Mouse (Mus musculus) embryo, embryonic 11 days (tissue): ENCODE results near the gene Olfr984.

Source experiments
- DNase-seq: peaks from one replicate; pipeline ENCODE4 v3.0.0-alpha.2; 2015

Gene Olfr984

GRCm38 (mm10) chr9:40114106-40114505, at the start of gene Olfr984:
Olfr984 (minus strand) TSS chr9:40114206.
- DNase-seq = no peak

DNA sequence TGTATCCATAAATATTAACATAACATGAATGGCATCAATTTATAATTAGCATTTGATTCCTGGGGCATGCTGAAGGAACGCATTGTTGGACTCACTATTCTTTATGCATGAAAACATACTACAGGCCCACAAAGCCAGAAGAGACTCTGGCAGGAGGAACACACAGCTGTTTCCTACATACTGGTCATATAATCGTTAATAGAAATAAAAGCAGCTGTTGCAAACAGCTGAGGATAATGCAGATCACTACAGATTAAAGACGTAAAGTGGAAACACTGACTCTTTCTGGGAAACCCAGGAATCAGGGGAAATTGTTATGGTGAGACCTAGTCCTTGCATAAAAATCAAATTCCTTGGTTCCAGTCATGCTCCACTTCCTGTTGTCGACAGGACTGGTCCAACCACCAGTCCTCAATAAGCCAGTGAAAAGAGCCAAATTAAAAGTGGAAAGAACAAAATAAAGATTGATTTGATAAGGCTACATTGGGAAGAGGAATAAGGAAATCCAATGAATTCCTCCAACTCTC, 41.2 kb upstream of the Olfr984 start:
- DNase-seq = no peak

DNA sequence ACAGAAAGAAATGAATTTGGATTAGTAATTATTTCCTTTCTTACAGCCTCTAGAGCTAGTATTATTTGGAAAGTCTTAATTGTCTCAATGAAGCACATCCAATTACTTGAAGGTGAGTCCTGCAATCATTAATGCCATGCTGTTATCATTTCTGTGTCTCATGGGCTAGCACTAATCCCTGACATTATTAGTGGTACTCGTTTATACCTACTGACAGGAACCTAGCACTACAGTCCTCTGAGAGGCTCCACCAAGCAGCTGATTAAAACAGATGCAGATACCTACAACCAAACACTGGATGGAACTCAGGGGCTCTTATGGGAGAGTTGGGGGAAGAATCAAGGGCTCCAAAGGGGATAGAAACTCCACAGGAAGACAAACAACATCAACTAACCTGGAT, 27.5 kb upstream of the Olfr984 start:
- no peak for DNase-seq

- DNase-seq = no peak
These were observed 25.5 kb upstream of the Olfr984 start for GRCm38 (mm10) chr9:40139484-40139883.

GRCm38 (mm10) chr9:40136987-40137688, 23.1 kb upstream of the Olfr984 start:
- no peak for DNase-seq

DNA sequence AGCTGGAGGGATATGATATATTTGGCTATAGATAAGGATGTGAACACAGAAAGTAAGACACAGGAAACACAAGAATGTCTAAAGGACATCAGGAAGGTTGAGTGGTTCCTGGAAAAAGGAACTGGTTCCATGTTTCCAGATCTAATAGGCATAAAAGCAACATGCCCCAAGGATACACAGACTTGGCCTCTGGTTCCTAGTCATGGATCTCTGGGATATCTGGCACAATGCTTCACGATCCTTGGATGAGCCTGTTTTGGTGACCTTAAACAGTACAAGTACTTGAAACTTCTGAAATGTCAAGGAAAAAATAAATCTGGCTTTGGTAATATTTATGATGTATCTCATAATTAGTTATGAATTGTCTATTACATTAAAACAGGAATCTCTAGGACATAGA, 16.6 kb upstream of the Olfr984 start:
- DNase-seq = no peak

DNA sequence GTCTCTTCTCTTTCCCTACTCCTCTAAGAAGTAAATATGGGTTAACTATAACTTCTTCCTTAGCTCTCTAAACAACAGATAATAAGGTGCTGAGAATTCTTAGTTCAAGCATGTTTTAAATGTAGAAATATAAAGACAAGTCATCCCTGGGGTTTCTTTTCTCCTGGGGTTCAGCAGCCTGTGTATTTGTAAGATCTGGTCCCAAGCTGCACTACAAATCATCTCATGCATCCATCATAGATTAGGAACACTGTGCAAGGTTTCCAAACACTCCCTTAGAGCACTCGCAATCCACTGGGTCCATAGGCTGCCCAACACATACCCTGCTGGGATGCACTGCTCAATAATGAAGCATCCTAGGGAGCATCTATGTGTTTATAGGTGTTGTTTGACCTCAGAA, 16.1 kb upstream of the Olfr984 start, which contains the start of gene Olfr985:
Gene Olfr985 (minus strand): TSS at position 101 of the 400 bp plus-strand sequence.
- no peak for DNase-seq

- no peak for DNase-seq
These were observed 3.3 kb upstream of the Olfr984 start for GRCm38 (mm10) chr9:40117287-40117659.

- DNase-seq = peak; percentile 10
These were observed 2.8 kb upstream of the Olfr984 start for GRCm38 (mm10) chr9:40116645-40117286.

GRCm38 (mm10) chr9:40094769-40095168, 19.2 kb downstream of the Olfr984 start:
- DNase-seq = no peak

DNA sequence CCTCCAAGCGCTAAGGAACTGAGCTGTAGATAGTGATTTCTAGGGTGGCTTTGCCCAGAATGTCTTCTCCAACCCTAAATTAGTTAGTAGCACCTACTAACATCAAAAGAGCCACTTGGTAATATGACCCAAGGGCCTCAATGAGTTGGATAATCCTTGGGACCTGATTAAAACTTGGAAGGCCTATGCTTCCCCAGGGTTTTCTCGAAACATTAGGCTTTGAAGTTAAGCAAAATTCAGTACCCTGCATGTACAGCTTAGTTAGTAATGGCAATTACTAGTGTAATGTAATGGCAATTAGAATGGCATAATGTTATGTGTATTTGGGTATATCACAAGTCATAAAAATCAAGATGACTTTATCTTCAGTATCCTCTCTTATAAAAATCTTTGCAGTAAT, 20.5 kb downstream of the Olfr984 start, which contains the start of gene Olfr983:
Gene Olfr983 (minus strand): TSS at position 101 of the 400 bp plus-strand sequence.
- DNase-seq = no peak

DNA sequence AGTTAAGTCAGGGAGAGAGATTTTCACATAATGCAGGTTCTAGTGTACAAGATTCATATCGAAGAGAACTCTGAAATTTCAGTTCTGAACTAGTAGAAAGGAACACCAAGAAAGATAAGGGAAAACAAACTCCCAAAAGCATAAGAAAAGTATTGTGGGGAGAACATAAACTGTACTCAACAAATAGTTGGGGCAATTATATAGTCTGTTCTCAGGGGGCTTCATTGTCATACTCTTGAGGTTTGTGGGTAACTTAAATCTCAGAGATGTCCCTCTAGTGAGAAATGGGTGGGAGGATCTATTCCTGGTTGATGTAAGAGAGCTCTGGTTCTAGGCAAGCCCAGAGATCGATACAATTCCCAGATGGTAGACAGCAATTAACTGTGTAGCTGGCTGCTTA, 40.5 kb downstream of the Olfr984 start, which contains the start of gene Olfr982:
Gene Olfr982 (plus strand): TSS at position 301 of the 400 bp plus-strand sequence.
- no peak for DNase-seq

DNA sequence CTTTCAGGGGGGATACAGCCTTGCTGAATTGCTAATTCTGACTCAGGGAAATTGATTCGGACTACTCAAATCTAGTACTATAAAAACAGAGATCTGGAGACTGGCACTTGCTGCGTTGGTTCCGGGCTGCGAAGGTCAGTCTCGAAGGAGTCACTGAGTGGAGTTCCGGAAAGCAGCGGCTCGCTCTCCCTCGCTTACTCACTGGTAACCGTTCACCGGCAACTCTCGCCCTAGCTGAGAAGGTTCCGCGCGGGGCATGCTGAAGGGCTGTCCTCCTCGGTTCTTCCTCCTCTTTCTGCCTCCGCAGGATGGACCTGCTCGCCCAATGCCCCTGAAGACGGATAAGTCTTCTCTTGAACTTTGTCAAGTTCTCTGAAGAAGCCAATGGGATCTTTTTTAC, 63.9 kb downstream of the Olfr984 start:
- DNase-seq = no peak
